Mouse (Mus musculus) myocyte (in vitro differentiated cells): ENCODE measurements around the gene Tmc8.

Experiments
- CEBPB ChIP-seq: IDR thresholded peaks from 2 replicates; pipeline ENCODE4 v1.6.1; 2011; ENCODE audit warnings: mild to moderate bottlenecking, moderate library complexity; ENCODE audit not compliant: poor library complexity, insufficient read depth, severe bottlenecking
- E2F4 ChIP-seq: IDR thresholded peaks from one replicate; pipeline ENCODE4 v1.6.1; 2011; ENCODE audit warnings: mild to moderate bottlenecking, control low read depth, moderate library complexity; ENCODE audit not compliant: insufficient read depth
- MAX ChIP-seq: IDR thresholded peaks from one replicate; pipeline ENCODE4 v1.6.1; 2011; ENCODE audit warnings: low read depth, mild to moderate bottlenecking, control low read depth
- POLR2A ChIP-seq: IDR thresholded peaks from one replicate; pipeline ENCODE4 v1.6.1; 2011; ENCODE audit warnings: low read depth, mild to moderate bottlenecking, control low read depth, moderate library complexity; ENCODE audit not compliant: insufficient read length
- POLR2AphosphoS2 ChIP-seq: IDR thresholded peaks from one replicate; pipeline ENCODE4 v1.6.1; 2011; ENCODE audit warnings: low read depth, control low read depth; ENCODE audit not compliant: insufficient read length
- SRF ChIP-seq: IDR thresholded peaks from one replicate; pipeline ENCODE4 v1.6.1; 2011; ENCODE audit warnings: low read depth; ENCODE audit not compliant: control insufficient read depth, insufficient read length
- TCF3 ChIP-seq: IDR thresholded peaks from one replicate; pipeline ENCODE4 v1.6.1; 2011; ENCODE audit warnings: low read depth, control low read depth; ENCODE audit not compliant: insufficient read length
- USF1 ChIP-seq: IDR thresholded peaks from one replicate; pipeline ENCODE4 v1.6.1; 2011; ENCODE audit warnings: low read depth, mild to moderate bottlenecking, control low read depth, moderate library complexity

GRCm38 (mm10) chr11:117801650-117802049 lies 19.8 kb downstream of the Tmc8 start:
- TF ChIP-seq SRF (no peak), POLR2A (no peak), MAX (no peak), E2F4 (no peak), CEBPB (no peak), USF1 (no peak), POLR2AphosphoS2 (no peak), TCF3 (no peak)
